Mouse (Mus musculus): ENCODE data around the gene Uba7.

Gene Uba7

GRCm38 (mm10) chr9:107982681-107983346, 7.5 kb downstream of the Uba7 start, which contains the start of gene Gm20661:
Gm20661 (plus strand) TSS chr9:107983058.
- peak within 1 kb of the TSS; percentile 39 for H3K4me3 ChIP-seq (replicated peaks; ENCODE audit: low read length)
- peaks cover 63% of the 10 kb centered on the region for H3K27me3 ChIP-seq (ENCODE audit: insufficient read depth, low read length)
- TF ChIP-seq POU5F1 (IDR thresholded peaks at IDR 0.05; ENCODE audit: borderline replicate concordance, low read length) (no peak), CTCF (conservative IDR thresholded peaks at IDR 0.05; ENCODE audit: low read length) (no peak), NANOG (IDR thresholded peaks at IDR 0.05; ENCODE audit: borderline replicate concordance, low read length) (no peak)
- no peaks in the 10 kb centered on the region for H3K36me3 ChIP-seq (ENCODE audit: insufficient read depth, low read length)
- H3K4me1 ChIP-seq (replicated peaks; ENCODE audit: low read depth, low read length) = peaks cover 50% of the 10 kb centered on the region
- H3K9me3 ChIP-seq (ENCODE audit: low read length) = no peaks in the 10 kb centered on the region

- peaks cover 62% of the 10 kb centered on the region for H3K27me3 ChIP-seq (ENCODE audit: insufficient read depth, low read length)
- no peaks in the 10 kb centered on the region for H3K9me3 ChIP-seq (ENCODE audit: low read length)
- H3K36me3 ChIP-seq (ENCODE audit: insufficient read depth, low read length) = no peaks in the 10 kb centered on the region
- H3K4me3 ChIP-seq (replicated peaks; ENCODE audit: low read length) = peak overlapping the region; percentile 39; the same call in 1 of the 2 replicates
- H3K4me1 ChIP-seq (replicated peaks; ENCODE audit: low read depth, low read length) = peaks cover 54% of the 10 kb centered on the region
- no peak for TF ChIP-seq POU5F1 (IDR thresholded peaks at IDR 0.05; ENCODE audit: borderline replicate concordance, low read length)
- TF ChIP-seq CTCF (conservative IDR thresholded peaks at IDR 0.05; ENCODE audit: low read length) = no peak
- TF ChIP-seq NANOG (IDR thresholded peaks at IDR 0.05; ENCODE audit: borderline replicate concordance, low read length) = no peak
Observed at GRCm38 (mm10) chr9:107983421-107983890, 8.2 kb downstream of the Uba7 start.

GRCm38 (mm10) chr9:107984052-107984753, 8.9 kb downstream of the Uba7 start:
- Histone ChIP-seq H3K36me3 (ENCODE audit: insufficient read depth, low read length) (no peaks in the 10 kb centered on the region), H3K27me3 (ENCODE audit: insufficient read depth, low read length) (peaks cover 57% of the 10 kb centered on the region), H3K4me3 (replicated peaks; ENCODE audit: low read length) (0 out of 2 replicates have a peak overlapping the region, but pooled peaks have one; percentile 87), H3K9me3 (ENCODE audit: low read length) (no peaks in the 10 kb centered on the region), H3K4me1 (replicated peaks; ENCODE audit: low read depth, low read length) (peaks cover 56% of the 10 kb centered on the region)
- no peak for TF ChIP-seq POU5F1 (IDR thresholded peaks at IDR 0.05; ENCODE audit: borderline replicate concordance, low read length)
- no peak for TF ChIP-seq CTCF (conservative IDR thresholded peaks at IDR 0.05; ENCODE audit: low read length)
- no peak for TF ChIP-seq NANOG (IDR thresholded peaks at IDR 0.05; ENCODE audit: borderline replicate concordance, low read length)

- Histone ChIP-seq H3K36me3 (ENCODE audit: insufficient read depth, low read length) (no peaks in the 10 kb centered on the region), H3K27me3 (ENCODE audit: insufficient read depth, low read length) (peaks cover 53% of the 10 kb centered on the region), H3K4me3 (replicated peaks; ENCODE audit: low read length) (peak overlapping the region; percentile 87), H3K9me3 (ENCODE audit: low read length) (no peaks in the 10 kb centered on the region), H3K4me1 (replicated peaks; ENCODE audit: low read depth, low read length) (peaks cover 59% of the 10 kb centered on the region)
- TF ChIP-seq POU5F1 (IDR thresholded peaks at IDR 0.05; ENCODE audit: borderline replicate concordance, low read length) (no peak), CTCF (conservative IDR thresholded peaks at IDR 0.05; ENCODE audit: low read length) (no peak), NANOG (IDR thresholded peaks at IDR 0.05; ENCODE audit: borderline replicate concordance, low read length) (no peak)
Observed at GRCm38 (mm10) chr9:107984754-107985055, 9.4 kb downstream of the Uba7 start.

GRCm38 (mm10) chr9:107985131-107986119, 10.1 kb downstream of the Uba7 start, which contains the start of gene Inka1:
Inka1 (minus strand) TSS chr9:107985879.
- Histone ChIP-seq H3K27me3 (ENCODE audit: insufficient read depth, low read length) (peaks cover 49% of the 10 kb centered on the region), H3K36me3 (ENCODE audit: insufficient read depth, low read length) (no peaks in the 10 kb centered on the region), H3K9me3 (ENCODE audit: low read length) (no peaks in the 10 kb centered on the region), H3K4me3 (replicated peaks; ENCODE audit: low read length) (peak within 1 kb of the TSS; percentile 87), H3K4me1 (replicated peaks; ENCODE audit: low read depth, low read length) (peaks cover 62% of the 10 kb centered on the region)
- TF ChIP-seq POU5F1 (IDR thresholded peaks at IDR 0.05; ENCODE audit: borderline replicate concordance, low read length) = no peak
- no peak for TF ChIP-seq CTCF (conservative IDR thresholded peaks at IDR 0.05; ENCODE audit: low read length)
- no peak for TF ChIP-seq NANOG (IDR thresholded peaks at IDR 0.05; ENCODE audit: borderline replicate concordance, low read length)

GRCm38 (mm10) chr9:107986376-107986775, 11.1 kb downstream of the Uba7 start:
- Histone ChIP-seq H3K27me3 (ENCODE audit: insufficient read depth, low read length) (peaks cover 40% of the 10 kb centered on the region), H3K4me3 (replicated peaks; ENCODE audit: low read length) (peak overlapping the region; percentile 87), H3K4me1 (replicated peaks; ENCODE audit: low read depth, low read length) (peaks cover 60% of the 10 kb centered on the region), H3K9me3 (ENCODE audit: low read length) (no peaks in the 10 kb centered on the region), H3K36me3 (ENCODE audit: insufficient read depth, low read length) (no peaks in the 10 kb centered on the region)
- TF ChIP-seq POU5F1 (IDR thresholded peaks at IDR 0.05; ENCODE audit: borderline replicate concordance, low read length) (no peak), NANOG (IDR thresholded peaks at IDR 0.05; ENCODE audit: borderline replicate concordance, low read length) (no peak), CTCF (conservative IDR thresholded peaks at IDR 0.05; ENCODE audit: low read length) (peak; percentile 66)

- Histone ChIP-seq H3K9me3 (ENCODE audit: low read length) (no peaks in the 10 kb centered on the region), H3K36me3 (ENCODE audit: insufficient read depth, low read length) (no peaks in the 10 kb centered on the region), H3K4me1 (replicated peaks; ENCODE audit: low read depth, low read length) (peaks cover 56% of the 10 kb centered on the region), H3K27me3 (ENCODE audit: insufficient read depth, low read length) (peaks cover 28% of the 10 kb centered on the region), H3K4me3 (replicated peaks; ENCODE audit: low read length) (no peak overlapping the region)
- no peak for TF ChIP-seq CTCF (conservative IDR thresholded peaks at IDR 0.05; ENCODE audit: low read length)
- TF ChIP-seq POU5F1 (IDR thresholded peaks at IDR 0.05; ENCODE audit: borderline replicate concordance, low read length) = no peak
- TF ChIP-seq NANOG (IDR thresholded peaks at IDR 0.05; ENCODE audit: borderline replicate concordance, low read length) = no peak
Observed at GRCm38 (mm10) chr9:107987950-107988349, 12.6 kb downstream of the Uba7 start.
